Mouse (Mus musculus): ENCODE data around the gene Gm49601.
A peak's percentile ranks its signal among the peaks of the same experiment; 100 is the strongest.

Gene Gm49601

DNA sequence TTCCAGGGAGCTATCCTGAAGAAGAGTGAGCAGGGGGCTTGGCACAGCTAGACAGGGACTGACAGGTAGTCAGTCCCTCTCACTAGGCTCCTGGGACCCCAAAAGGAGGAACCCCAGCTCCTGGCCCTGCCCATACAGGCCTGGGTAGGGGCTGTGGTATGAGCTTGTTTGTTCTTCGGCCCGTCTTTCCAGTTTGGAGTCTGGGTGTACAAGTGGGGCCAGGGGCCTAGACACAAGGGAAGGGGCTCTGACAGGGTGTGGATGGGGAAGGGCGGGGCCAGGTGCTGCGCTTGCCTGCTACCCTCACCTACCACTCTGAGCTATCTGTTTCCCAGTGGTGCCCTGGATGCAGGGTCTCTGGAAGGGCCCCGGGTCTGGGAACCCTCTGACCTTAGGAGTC, 20.5 kb downstream of the Gm49601 start:
- no peak for DNase-seq

DNA sequence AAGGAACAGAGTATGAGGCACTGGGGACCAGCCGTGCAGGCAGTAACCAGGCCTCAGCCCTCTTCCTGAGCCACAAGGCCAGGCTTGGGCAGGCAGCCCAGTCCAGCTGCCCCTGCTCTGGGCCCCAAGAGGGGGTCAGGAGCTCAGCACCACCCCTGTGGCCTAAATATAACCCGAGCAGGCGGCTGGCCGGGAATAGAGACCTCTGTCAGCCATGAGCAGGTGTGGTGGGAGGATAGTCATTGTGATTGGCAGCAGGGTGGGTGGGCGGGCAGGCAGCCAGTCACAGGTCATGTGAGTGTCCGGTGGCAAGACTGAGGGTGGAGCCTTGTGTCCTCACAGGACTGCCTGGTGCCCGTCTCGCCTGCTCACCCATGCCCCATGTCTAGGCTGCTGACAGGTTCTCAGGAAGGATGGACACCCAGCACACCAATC, 21.9 kb downstream of the Gm49601 start:
- DNase-seq, result no peak

GRCm38 (mm10) chr16:18601447-18601846, 24.8 kb downstream of the Gm49601 start:
- DNase-seq, result no peak

GRCm38 (mm10) chr16:18598006-18598405, 28.2 kb downstream of the Gm49601 start:
- no peak for DNase-seq

- no peak for DNase-seq
Measured at GRCm38 (mm10) chr16:18596255-18596654, 30.0 kb downstream of the Gm49601 start.

DNA sequence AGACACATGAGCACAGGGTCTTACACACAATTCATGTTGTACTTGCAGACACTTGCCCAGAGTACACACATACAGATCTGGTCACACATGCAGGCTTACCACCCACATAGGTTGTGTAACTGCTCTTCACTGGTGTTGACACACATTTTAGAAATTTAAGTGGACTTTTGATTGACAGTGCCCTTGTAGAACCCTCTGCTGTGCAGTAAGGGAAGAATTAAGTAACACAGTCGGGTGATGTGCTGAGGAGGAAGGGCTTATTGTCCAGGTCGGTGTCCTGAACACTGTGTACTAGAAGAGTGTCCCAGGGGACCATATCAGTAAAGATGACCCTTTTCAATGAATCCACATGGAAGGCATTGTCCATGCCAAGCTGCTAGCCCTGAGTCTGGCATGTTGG, 32.3 kb downstream of the Gm49601 start:
- no peak for DNase-seq

DNA sequence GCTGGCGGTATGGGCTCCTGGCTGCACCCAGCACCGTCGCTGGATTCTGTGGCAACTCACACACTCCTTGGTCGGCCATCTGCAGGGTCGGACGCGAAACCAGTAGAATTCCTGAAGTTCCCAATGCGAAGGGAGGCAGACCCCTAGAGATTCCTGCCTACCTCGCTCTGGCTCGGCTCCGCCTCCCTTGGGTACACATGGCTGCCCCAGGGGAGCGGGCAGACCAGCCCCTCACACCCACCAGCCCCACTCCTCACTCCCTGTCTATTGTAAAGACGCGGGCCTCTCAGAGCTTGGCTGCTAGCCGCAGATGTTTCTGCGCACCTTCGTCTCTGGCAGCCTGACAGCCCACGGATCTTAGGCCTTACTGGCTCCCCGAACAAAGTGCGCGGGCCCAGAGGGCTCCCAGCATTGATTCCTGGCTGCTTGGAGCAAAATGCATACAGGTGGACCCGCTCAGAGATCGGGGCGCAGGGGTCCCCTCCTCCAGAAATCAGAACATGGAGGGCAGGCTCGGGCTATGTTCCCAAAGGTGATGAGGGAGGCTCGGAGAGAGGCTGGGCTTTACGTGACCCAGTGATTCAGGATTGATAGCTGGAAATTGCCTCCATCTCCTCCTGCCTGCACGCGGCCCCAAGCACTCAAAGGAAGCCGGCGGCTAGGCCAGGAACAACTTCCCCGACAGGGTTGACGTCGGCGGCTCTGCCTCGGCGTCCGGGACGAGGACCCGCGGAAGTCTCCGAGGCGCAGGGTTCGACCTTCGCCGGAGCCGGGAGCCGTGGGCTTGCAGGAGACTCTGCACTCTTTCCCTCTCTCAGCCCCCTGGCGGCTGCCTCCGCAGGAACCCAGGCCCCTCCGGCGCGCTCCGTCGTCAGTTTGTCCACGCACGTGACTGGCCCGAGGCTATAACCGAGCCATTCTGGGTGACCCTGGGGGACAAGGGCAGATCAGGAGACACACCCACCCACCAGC, 34.9 kb downstream of the Gm49601 start:
- DNase-seq, result peak; percentile 52 to 61

DNA sequence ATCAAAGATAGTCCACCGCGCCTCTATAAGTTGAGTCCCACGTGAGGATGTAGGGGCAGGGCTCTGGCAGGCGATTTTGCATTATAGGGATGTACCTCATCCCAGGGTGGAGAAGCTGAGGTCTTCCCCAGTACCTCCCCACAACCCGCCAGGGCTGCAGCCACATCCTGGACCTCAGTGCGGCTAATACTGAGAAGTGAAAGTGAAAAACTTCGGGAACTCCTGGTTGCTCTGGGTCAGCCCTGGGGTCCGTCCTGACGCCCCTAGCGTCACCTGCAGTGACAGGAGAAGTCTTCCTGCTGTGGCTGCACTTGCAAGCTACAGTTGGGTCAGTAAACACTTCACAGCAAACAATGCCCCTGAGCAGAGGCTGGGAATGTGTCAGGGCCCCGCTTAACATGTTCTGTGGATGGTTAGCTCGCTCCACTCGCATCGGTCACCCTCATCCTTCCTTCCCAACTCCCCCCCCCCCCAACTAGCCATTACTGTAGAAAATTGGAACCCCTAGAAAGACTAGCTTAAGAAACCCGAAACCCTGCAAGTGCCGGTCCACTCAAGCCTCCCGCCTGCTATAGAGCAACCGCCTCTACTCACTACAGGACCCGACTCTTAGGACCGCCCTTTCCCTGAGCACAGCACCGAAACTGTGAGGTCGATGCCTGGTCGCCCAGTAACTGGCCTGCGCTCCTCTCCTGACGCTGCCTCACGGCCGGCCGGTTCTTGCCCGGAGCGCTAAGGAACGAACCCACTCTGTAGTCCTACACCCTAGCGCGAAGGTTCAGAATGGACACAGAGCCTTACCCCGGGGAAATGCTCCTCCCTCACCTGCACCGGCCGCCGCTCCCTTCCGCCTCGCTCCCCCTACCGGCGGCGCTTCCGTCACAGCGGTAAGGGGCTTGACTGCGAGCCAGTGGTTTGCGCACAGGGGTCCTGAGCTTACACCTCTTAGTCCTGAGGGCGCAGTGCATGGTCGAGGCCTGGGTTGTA, 36.1 kb downstream of the Gm49601 start, which contains the start of gene Tbx1:
TSS of gene Tbx1 (minus strand) at position 868 of the 987 bp plus-strand sequence.
- peak; percentile 63 to 67 for DNase-seq

GRCm38 (mm10) chr16:18589080-18589621, 37.1 kb downstream of the Gm49601 start:
- DNase-seq, result no peak

DNA sequence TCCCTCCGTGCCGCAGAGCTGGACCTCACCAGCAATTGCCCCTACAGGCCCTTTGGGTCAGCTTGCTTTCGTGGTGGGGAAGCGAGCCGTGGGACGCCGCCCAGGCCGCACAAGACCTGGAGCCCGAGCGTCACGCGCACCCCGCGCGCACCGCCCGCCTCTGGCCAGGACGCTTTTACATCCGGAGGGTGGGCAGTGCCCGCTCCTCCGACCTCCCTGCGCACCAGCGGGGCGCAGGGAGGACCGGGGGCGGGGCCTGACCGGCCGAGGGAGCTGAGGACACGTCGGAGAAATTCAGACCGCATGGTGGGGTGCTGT, 37.5 kb downstream of the Gm49601 start:
- no peak for DNase-seq

GRCm38 (mm10) chr16:18587847-18588737, 38.1 kb downstream of the Gm49601 start:
- DNase-seq, result no peak

DNA sequence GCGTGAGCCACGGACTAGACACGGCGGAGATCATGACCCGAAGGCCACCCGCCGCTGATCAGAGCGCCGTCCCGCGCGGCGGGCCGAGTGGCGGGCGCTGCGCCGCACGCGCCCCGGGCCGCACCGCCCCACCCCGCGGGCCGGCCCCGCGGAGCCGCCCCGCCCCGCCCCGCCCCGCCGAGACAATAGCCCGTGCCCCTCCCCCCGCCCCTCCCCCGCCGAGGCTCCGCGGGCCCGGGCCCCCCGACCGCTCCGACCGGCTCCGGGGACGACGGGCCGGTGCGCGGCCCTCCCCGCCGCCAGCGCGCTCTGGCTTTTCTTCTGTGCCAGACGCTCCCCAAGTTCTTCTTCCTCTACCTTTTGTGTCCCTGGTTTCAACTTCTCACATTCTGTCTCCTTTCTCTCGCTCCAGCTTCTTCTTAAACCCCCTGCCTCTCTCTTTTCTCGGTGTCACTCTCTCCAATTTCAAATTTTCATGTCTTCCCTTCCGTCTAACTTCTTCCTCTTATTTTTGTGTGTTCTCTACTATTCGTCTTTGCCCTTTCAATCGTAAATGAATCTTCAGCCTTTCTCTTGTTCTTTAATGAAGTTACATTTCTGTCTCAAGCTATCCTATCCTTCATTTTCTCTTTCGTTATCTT, 39.2 kb downstream of the Gm49601 start:
- DNase-seq, result no peak

DNA sequence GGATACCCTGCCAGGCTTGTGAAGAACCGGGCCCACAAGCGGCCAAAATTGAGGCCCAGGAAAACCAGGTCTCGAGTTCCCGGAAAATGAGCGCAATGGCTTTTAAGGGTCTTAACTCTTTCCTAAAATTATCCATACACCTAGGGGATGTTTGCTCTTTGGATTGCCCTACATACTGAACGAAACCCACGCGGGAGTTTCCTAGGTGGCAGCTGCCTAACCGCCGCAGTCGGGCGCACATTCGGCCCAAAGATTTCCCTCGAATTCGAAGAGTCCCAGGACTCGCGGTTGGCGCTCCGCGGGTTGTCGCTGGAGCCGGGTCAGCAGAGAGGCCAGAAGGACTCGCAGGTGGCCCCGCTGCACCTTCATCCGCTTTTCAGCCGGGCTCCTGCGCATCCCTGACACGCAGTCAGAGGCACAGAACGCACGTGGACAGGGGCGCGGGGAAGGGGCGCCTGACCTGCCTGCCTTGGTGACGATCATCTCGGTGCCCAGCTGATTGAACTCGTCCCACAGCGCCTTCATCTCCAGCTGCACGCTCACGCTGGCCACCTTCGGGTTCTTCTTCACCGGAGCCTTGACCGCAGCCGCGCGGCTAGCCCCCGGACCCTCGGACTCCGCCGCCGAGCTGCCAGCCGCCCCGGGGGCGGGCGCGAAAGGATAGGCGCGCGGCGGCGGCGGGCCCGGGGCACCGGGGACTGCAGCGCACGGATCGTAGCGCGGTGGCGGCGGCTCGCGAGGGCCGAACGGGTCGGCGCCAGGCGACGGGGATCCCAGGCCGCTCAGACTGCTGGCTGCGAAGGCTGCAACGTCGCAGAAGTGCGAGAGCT, 39.9 kb downstream of the Gm49601 start:
- no peak for DNase-seq

- DNase-seq, result no peak
Measured at GRCm38 (mm10) chr16:18585676-18586075, 40.6 kb downstream of the Gm49601 start.

DNA sequence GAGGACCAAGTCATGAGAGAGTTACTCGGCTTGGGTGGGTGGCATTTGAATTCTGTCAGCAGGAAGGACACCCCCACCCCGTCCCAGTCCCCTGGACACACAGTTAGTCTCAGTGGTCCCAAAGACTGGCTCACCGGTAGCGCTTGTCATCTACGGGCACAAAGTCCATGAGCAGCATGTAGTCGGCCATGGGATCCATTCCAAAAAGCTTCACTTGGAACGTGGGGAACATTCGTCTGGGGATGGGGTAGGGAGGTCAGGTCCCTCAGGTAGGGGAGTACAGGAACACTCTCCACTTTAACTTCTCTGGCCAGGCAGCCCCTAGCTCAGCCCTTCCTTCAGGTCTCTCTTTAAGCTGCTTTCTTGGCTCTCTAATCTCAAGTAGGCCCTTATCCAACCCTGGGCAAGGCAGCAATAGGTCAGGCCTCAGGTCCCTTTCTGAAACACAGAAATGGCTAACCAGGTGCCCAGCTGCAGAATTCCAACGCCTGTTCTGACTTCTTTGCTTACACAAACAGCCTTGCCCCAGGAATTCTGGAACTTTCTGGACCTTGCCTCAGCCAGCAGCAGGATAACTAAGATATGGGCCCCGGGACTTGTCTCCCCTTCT, 41.2 kb downstream of the Gm49601 start:
- no peak for DNase-seq

DNA sequence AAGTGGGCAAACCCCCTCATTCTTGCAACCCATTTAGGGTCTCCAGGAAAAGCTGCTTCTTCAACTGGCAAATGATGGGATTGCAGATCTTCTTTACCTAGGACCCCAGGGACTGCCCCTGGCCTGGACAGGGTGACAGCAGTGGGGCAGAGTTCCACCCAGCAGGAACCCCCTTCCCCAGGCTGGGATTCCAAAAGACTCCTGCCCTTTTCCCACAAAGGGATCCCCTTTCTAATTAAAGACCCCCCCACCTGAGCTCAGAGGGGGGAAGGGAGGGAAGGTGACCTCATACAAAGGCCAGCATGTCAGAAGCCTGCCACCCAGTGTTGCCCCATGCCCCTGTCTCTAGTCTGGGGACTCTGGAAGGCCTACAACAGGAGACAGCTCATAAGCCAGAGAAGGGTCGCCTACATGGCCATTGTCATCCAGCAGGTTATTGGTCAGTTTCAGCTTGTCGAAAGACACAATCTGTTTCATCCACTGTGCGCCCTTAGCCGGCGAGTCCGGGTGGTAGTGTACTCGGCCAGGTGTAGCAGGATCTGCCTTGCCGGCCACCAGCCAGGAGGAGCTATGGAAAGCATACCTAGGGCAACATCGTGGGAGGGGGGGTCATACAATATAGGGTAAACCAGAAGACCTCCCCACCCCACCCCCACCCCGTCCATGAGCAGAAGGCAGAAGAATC, 42.4 kb downstream of the Gm49601 start:
- DNase-seq, result no peak

- no peak for DNase-seq
Measured at GRCm38 (mm10) chr16:18583169-18583568, 43.1 kb downstream of the Gm49601 start.

GRCm38 (mm10) chr16:18582426-18583148, 43.6 kb downstream of the Gm49601 start:
- no peak for DNase-seq

Measured in thymus, postnatal 36 days (tissue).